Mouse (Mus musculus) megakaryocyte, adult 5-6 weeks (primary cell): Measurements from ENCODE around the gene Ccr8. TPM values are rescaled to one million over a fixed set of nuclear protein-coding genes. Genes with fewer than 3 reads are reported as not detected.

Source experiments
- ATAC-seq: 2 replicates; pipeline ENCODE4 v1.8.0; 2016; ENCODE audit warnings: mild to moderate bottlenecking, inconsistent platforms; ENCODE audit not compliant: poor library complexity, severe bottlenecking
- total RNA-seq, 2 experiments: library from RNA; stranded (forward) in 1 of 2; stranded (reverse) in 1 of 2; fragments of 153-499, 151-499 nt in 1 of 2; fragments of 221-1000, 200-1000 nt in 1 of 2; gene quantifications; 2 replicates each; pipeline versions ENCODE4 v1.2.3 to v1.2.4; 2015 to 2017

Gene Ccr8
- total RNA-seq (2015) (not detected in 2 replicates), total RNA-seq (2017) (not detected in 2 replicates)

DNA sequence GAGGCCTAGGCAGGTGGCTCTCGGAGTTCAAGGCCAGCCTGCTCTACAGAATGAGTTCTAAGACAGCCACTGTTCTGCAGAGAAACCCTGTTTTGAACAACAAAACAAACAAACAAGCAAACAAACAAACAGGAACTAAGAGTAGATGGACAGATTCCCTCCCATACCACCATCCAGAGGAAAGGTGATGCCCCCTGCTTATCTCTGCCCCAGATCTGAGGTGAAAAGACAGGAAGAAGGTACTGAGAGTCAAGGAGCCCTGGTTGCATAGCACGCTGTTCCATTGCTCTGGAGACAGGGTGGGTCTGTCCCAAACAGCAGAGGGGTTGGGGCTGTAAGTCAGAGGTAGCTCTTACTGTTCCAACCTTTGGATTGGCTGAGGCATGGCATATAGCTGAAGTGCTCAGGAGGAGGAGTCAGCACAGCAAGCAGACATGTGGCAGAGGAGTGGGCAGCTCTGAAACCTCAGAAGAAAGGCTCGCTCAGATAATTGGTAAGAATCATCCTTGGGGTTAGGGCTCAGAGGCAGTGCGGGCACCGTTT lies at the start of gene Ccr8:
TSS of gene Ccr8 (plus strand) at position 419 of the 543 bp plus-strand sequence.
- no peak for ATAC-seq

GRCm38 (mm10) chr9:120043115-120043514 lies 48.8 kb upstream of the Ccr8 start:
- peak; percentile 90 for ATAC-seq

GRCm38 (mm10) chr9:120048495-120048894 lies 43.4 kb upstream of the Ccr8 start:
- ATAC-seq = no peak

DNA sequence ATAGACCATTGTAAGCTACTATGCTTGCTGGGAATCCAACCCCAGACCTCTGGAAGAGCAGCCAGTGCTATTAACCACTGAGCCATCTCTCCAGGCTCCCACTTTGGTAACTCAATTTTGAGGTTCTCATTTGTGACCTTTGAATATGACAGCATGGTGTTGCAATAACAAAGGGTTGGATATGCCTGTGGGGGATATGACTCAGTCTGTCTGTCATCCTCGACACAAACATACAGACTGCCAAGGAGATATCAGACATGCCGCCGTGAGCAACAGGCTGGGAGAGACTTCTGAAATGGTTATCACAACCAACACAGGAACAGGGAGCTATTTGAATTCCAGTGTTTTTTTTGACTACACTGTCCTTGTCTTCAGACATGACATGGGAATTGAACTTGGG lies 42.5 kb upstream of the Ccr8 start:
- ATAC-seq = peak; percentile 74

DNA sequence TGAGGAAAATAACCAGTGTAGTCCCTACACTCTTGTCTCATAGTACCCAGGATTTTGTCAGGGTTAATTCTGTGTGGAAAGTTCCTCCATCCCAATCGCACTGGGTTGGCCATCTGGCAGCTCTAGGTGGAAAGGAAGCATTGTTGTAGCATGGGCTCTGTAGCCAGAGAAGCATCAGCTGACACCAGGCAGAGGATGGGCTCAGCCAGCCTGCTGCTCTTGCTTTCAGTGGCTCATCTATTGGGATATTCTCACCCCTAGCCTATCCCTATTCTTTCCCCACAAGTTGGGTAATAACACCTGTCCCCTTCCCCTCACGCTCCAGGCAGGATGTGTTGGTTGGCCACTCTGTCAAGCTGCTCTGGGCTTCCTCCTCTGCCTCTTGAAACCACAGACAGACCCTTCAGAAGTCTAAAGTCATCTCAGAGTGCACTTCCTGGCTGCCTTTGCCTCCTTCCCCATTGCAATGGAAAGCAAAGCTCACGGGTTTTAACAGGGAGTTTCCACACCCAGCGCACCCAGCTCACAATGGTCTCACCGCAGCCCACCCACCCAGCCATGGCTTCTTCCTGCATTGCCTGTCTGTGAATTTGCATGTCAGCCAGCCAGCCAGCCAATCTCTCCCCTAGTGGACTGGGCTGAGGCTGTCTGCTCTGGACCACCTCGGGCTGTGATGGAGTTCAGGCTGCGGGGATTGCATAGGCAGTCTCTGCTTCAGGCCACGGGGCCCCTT lies 37.2 kb upstream of the Ccr8 start:
- peak; percentile 75 for ATAC-seq

DNA sequence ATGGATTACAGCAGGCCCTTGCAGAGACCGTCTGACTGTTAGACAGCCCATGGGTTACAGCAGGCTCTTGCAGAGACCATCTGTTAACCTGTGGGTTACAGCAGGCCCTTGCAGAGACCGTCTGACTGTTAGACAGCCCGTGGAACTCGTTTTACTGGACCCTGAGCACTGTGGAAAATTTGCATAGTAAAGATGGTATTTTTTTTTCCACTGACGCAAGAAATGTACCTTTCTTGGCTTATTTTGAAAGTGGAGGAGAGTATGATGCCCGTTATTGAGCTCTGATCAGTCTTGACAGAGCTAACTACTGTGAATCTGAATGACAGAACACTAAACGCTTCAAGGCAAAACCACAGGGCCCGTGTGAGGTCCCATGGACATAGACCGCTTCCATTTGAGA lies 35.7 kb upstream of the Ccr8 start:
- no peak for ATAC-seq

DNA sequence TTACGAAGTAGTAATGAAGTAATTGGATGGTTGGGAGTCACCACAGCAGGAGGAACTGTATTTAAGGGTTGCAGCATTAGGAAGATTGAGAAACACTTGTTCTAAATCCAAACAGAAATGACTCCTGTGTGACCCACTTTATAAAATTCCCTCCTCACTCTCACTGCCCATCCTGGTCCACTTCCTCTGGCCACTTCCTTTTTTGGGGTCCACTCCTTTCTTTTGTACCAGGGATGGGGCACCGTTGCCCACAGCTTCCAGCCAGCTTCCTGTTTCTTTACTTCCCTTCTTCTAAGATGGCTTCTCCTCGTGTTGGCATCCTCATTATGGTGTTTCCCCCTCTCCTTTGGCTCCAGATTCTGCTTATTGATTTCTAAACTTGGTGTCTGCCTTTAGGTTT lies 33.2 kb upstream of the Ccr8 start:
- peak; percentile 79 for ATAC-seq

- no peak for ATAC-seq
Measured at GRCm38 (mm10) chr9:120064317-120064716, 27.6 kb upstream of the Ccr8 start.

GRCm38 (mm10) chr9:120067609-120068008 lies 24.3 kb upstream of the Ccr8 start:
- no peak for ATAC-seq

DNA sequence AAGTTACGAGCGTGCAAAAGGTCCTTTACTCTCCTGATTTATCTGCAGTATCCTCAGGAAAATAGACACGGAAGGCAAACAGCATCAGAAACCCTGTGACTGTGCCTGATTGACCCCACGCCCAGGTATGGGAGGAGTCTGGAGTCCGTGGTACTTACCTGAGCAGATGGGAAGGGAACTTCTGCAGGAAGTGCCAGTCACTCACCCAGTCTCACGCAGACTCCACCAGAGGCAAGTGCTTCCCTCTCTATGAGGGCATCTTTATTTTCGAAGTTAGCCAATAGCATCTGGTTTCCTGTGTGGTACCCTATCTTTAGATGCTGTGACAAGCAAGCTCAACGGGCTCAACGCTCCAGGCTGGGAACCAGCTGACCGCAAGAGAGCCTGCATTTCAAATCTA lies 23.9 kb upstream of the Ccr8 start:
- peak; percentile 87 for ATAC-seq

DNA sequence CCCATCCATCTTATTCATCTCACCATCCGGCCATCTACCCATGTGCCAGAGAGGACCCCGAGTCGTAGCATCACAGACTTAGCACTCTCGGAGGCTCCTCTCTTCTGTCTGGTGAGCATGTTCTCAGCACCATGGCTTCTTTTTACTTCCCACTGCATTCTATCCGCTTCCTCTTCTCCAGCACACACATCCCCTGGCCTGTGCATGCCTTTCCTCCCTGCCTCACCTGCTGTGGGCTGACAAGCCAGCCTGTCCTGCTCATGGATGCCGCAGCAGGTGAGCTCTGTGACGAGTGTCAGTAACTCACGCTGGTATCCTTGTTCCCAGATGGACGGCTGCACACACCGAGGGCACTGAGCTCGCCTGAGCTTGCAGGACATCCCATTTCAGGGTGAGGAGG lies 22.1 kb upstream of the Ccr8 start, which contains the start of gene Cx3cr1:
TSS of gene Cx3cr1 (minus strand) at position 101 of the 400 bp plus-strand sequence.
- 0 out of 2 replicates have a peak, but pooled peaks have one; percentile 19 for ATAC-seq

GRCm38 (mm10) chr9:120071251-120071650 lies 20.7 kb upstream of the Ccr8 start:
- no peak for ATAC-seq

DNA sequence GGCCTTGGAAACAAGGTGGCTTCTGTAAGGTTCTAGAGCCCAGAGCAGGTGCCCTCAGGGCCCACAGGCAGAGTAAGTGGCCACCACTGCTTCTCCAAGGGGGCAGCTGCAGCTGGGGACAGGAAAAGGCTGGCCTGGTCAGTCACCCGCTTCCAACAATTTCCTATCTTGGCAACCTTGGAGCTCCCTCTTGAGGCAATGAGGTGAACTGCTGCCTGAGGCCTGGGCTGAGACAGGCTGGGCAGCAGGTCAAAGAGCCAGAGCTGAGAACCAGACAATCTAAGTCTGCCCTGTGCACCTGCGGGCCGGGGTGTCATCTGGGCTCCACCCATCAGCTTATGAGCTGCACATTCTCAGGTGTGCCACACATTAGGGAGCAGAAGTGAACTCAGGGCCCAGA lies 18.7 kb upstream of the Ccr8 start:
- peak; percentile 83 for ATAC-seq

GRCm38 (mm10) chr9:120074516-120074915 lies 17.4 kb upstream of the Ccr8 start:
- no peak for ATAC-seq

- no peak for ATAC-seq
Measured at GRCm38 (mm10) chr9:120078241-120078640, 13.7 kb upstream of the Ccr8 start.

GRCm38 (mm10) chr9:120079901-120080300 lies 12.0 kb upstream of the Ccr8 start:
- ATAC-seq = no peak

GRCm38 (mm10) chr9:120080546-120081108 lies 11.3 kb upstream of the Ccr8 start:
- no peak for ATAC-seq

DNA sequence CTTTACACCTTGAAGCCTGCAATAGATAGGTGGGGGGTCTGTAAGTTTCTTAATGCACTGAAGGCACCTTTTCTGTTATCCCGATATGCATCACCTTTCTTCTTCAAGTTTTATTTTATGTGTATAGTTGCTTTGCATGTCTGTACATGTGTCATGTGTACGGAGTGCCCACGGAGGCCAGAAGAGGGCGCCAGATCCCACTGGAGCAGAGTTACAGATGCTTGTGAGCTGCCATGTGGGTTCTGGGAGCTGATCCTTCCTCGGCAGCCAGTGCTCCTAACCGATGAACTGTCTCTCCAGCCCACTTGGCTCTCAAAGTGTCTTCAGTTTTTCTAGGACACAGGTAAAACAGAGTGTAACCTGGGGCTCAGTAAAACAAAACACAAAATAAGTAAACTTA lies 10.7 kb upstream of the Ccr8 start:
- ATAC-seq = 0 out of 2 replicates have a peak, but pooled peaks have one; percentile 39

DNA sequence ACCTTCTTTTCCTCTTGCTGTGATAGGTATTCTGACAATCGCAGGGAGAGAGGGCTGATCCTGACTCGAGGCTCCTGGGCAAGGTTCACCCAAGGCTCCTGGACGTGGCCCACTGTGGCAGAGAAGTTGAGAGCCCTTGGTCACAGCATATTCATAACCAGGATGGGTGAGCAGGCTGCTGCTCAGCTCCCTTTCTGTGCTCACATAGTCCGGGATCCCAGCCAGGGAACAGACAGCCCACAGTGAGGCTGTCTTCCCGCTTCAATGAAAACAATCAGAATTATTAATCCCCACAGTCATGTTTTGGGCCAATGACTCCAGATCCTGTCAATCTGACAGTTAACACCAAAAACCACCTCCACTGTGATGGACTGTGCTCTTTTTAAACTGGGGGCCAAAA lies 9.9 kb upstream of the Ccr8 start:
- no peak for ATAC-seq

DNA sequence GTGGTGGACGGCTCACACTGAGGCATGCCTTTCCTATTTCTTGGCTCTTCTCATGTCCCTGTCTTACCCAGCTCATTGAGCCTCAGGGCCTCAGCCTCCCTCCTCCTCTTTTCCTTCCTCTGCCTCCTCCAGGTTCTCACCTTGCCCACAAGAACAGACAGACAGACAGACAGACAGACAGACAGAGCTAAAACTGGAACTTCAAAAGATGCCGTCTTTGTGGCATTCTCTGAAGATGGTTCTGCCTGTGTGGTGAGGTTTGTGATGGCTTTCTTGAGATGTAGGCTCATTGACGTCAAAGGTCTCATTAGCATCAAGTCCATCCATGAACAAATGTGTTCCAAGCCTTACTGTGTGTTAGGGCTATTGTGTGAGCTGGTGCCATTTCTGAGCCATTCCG lies 9.2 kb upstream of the Ccr8 start:
- no peak for ATAC-seq

DNA sequence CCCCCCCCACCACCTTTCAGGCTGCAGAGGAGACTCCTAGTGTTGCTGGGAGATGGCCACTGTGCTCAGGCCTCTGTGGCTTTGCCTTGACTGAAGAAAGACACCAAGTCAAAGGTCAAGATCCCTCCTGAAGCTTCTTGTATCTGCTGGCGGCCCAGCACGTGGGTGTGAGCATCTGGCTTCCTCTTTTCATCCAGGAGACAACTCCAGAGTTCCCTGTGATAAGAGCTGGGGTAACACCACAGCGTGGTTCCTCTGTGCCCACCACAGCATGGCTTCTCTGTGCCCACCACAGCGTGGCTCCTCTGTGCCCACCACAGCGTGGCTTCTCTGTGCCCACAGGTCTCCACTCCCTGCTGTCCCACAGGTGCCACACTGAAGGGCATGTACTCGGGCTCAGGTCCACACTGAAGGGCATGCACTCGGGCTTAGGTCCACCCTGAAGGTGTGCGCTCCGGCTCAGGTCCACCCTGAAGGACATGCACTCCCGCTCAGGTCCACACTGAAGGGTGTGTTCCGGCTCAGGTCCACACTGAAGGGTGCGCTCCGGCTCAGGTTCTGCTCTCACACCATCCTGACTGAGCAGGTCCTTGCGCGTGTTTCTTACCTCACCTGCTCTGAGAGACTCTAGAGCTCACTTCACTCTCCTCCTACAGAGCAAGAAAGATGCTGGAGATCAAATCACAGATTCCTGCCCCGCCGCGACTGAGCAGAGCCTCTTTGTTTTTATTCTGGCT lies 8.6 kb upstream of the Ccr8 start:
- peak; percentile 86 for ATAC-seq
